Mouse (Mus musculus) urinary bladder, postnatal 25 days (tissue): ENCODE measurements at regions not wholly inside any gene's neighbourhood (a gene's known extent, or its start where the extent isn't known, plus 50 kb on each side); places are given as distances from the start of the nearest gene placed in this dataset.
"Not testable (repeated sequence)": the region's sequence is repeated elsewhere in the genome, so short reads cannot be mapped to it uniquely, and the experiment has no call there.

Experiments used
- DNase-seq: peaks from one replicate; pipeline ENCODE4 v3.0.0; 2022; ENCODE audit warnings: low spot score

GRCm38 (mm10) chr17:83993028-83993427 lies 145.3 kb upstream of the Haao start:
- no peak for DNase-seq

GRCm38 (mm10) chr17:83990421-83991365 lies 142.9 kb upstream of the Haao start:
- DNase-seq = peak; percentile 53

GRCm38 (mm10) chr17:83988897-83989296 lies 141.1 kb upstream of the Haao start:
- DNase-seq = no peak

GRCm38 (mm10) chr17:83988165-83988564 lies 140.4 kb upstream of the Haao start:
- no peak for DNase-seq

GRCm38 (mm10) chr17:83987683-83988082 lies 139.9 kb upstream of the Haao start:
- DNase-seq = no peak

GRCm38 (mm10) chr17:83985916-83986578 lies 138.3 kb upstream of the Haao start:
- no peak for DNase-seq

GRCm38 (mm10) chr17:83985333-83985790 lies 137.6 kb upstream of the Haao start:
- no peak for DNase-seq

- DNase-seq = no peak
Observed at GRCm38 (mm10) chr17:83983837-83984388, 136.2 kb upstream of the Haao start.

- no peak for DNase-seq
Observed at GRCm38 (mm10) chr17:83983070-83983836, 135.5 kb upstream of the Haao start.

- DNase-seq = no peak
Observed at GRCm38 (mm10) chr17:83982700-83983069, 134.9 kb upstream of the Haao start.

- DNase-seq = no peak
Observed at GRCm38 (mm10) chr17:83978858-83979470, 131.2 kb upstream of the Haao start.

GRCm38 (mm10) chr17:83977725-83978124 lies 130.0 kb upstream of the Haao start:
- no peak for DNase-seq

GRCm38 (mm10) chr17:83975813-83976212 lies 128.1 kb upstream of the Haao start:
- DNase-seq = no peak

GRCm38 (mm10) chr17:83973461-83974350 lies 125.9 kb upstream of the Haao start:
- DNase-seq = peak; percentile 53

GRCm38 (mm10) chr17:83972874-83973273 lies 125.1 kb upstream of the Haao start:
- no peak for DNase-seq

GRCm38 (mm10) chr17:83972470-83972869 lies 124.7 kb upstream of the Haao start:
- DNase-seq = no peak

- no peak for DNase-seq
Observed at GRCm38 (mm10) chr17:83972026-83972425, 124.3 kb upstream of the Haao start.

- DNase-seq = no peak
Observed at GRCm38 (mm10) chr17:83969407-83969826, 121.7 kb upstream of the Haao start.

- not testable (repeated sequence) for DNase-seq
Observed at GRCm38 (mm10) chr17:83968124-83968523, 120.4 kb upstream of the Haao start.

- DNase-seq = no peak
Observed at GRCm38 (mm10) chr17:83967007-83967406, 119.2 kb upstream of the Haao start.
